ENCODE assay signal across 14 mouse cellular contexts in the genomic region with DNA sequence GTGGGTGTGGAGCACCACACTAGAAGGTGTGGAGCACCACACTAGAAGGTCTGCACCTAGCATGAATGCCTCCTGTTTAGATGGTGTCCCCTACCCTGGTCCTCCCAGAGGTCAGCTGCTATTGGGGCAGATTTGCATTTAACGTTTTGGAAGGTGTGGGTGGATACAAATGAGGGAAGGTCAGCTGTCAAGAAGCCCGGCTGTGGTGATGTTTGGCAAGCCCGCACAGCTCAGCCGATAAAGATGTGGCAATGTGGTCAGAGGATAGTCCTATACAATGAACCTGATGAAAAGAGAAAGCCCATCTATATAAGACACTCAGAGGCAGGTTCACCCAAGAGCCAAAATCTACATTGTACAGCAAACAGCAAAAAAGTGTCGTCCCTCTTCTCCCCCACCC.
"Had no signal": no experiment of that assay in that cellular context is flagged by ENCODE, and none has a peak within 500 bp of the region (broad histone marks: within the 10 kb centered on the region; RNA-seq: fewer than 3 reads in every experiment).

No protein-coding gene starts in this region.

- H3K36me3 ChIP-seq: limb, embryonic 10.5 days; midbrain, embryonic 12.5 days; neural tube, embryonic 13.5 days had no signal

- H3K4me1 ChIP-seq: midbrain, embryonic 12.5 days had no signal

- H3K9ac ChIP-seq: liver, embryonic 14.5 days; midbrain, embryonic 12.5 days; neural tube, embryonic 13.5 days had no signal

- H3K9me3 ChIP-seq: limb, embryonic 10.5 days; midbrain, embryonic 12.5 days; neural tube, embryonic 13.5 days had no signal

- H3K4me2 ChIP-seq: midbrain, embryonic 12.5 days; neural tube, embryonic 13.5 days had no signal

- DNase-seq: kidney, postnatal 10 days; kidney, postnatal 4 days; lung, adult 2 months; lung, postnatal 10 days; right cerebral cortex, adult 18-20 months; right cerebral cortex, postnatal 25 days; thymus, postnatal 4 days had no signal

- H3K27ac ChIP-seq: left cerebral cortex, adult 2 months; limb, embryonic 10.5 days; liver, embryonic 14.5 days; macrophage; midbrain, embryonic 12.5 days; neural tube, embryonic 13.5 days had no signal

- H3K27me3 ChIP-seq: midbrain, embryonic 12.5 days; neural tube, embryonic 13.5 days had no signal

- ATAC-seq: midbrain, embryonic 16.5 days had no signal

- H3K4me3 ChIP-seq: left cerebral cortex, adult 2 months; limb, embryonic 10.5 days; midbrain, embryonic 12.5 days; neural tube, embryonic 13.5 days had no signal
